Mouse (Mus musculus): ENCODE data around the gene D2hgdh. TPM values are rescaled to one million over a fixed set of nuclear protein-coding genes. Genes with fewer than 3 reads are reported as not detected.

The D2hgdh gene
- polyA plus RNA-seq, 1 experiment: 39.4 TPM

Other genes with a start within 250 kb of the D2hgdh start
- gene Stk25, start 166.2 kb upstream of the D2hgdh start, polyA plus RNA-seq (2012; rRNA removed): 102 and 103 TPM in 2 replicates
- gene Bok, start 139.2 kb upstream of the D2hgdh start, polyA plus RNA-seq (2012; rRNA removed): 55.9 and 62.3 TPM in 2 replicates
- 43.7 and 46.3 TPM in 2 replicates for gene Atg4b, start 73.4 kb upstream of the D2hgdh start, polyA plus RNA-seq (2012; rRNA removed)
- gene Thap4, start 70.0 kb upstream of the D2hgdh start, polyA plus RNA-seq (2012; rRNA removed): 181 and 226 TPM in 2 replicates
- 34.7 and 36.7 TPM in 2 replicates for gene Dtymk, start 23.0 kb upstream of the D2hgdh start, polyA plus RNA-seq (2012; rRNA removed)
- gene Ing5, start 20.9 kb upstream of the D2hgdh start, polyA plus RNA-seq (2012; rRNA removed): 6.0 and 6.4 TPM in 2 replicates
- gene Gal3st2, start 36.4 kb downstream of the D2hgdh start, polyA plus RNA-seq (2012; rRNA removed): 0.08 and 0.19 TPM in 2 replicates
- gene Gal3st2b, start 93.4 kb downstream of the D2hgdh start, polyA plus RNA-seq (2012; rRNA removed): 0.75 TPM in 1 of 2 replicates, not detected in the other
- gene Gal3st2c, start 165.6 kb downstream of the D2hgdh start, polyA plus RNA-seq (2012; rRNA removed): not detected in 2 replicates
- gene Neu4, start 195.5 kb downstream of the D2hgdh start, polyA plus RNA-seq (2012; rRNA removed): not detected in 2 replicates
- gene Pdcd1, start 227.6 kb downstream of the D2hgdh start, polyA plus RNA-seq (2012; rRNA removed): 0.08 and 0.45 TPM in 2 replicates